Mouse (Mus musculus) bone marrow macrophage, adult 2 months (primary cell): ENCODE data around the gene Tnfsf12. TPM values are rescaled to one million over a fixed set of nuclear protein-coding genes. Genes with fewer than 3 reads are reported as not detected.

Source experiments
- H3K27ac ChIP-seq: 2 replicates; pipeline ENCODE4 v1.5.1; 2012; ENCODE audit warnings: low read depth, low read length; ENCODE audit not compliant: insufficient read depth
- H3K4me1 ChIP-seq: 2 replicates; pipeline ENCODE4 v1.6.1; 2012; ENCODE audit warnings: low read length; ENCODE audit not compliant: control insufficient read depth, insufficient read depth
- H3K4me3 ChIP-seq: 2 replicates; pipeline ENCODE4 v1.5.1; 2012; ENCODE audit warnings: mild to moderate bottlenecking, low read length, moderate library complexity; ENCODE audit not compliant: insufficient read depth
- CTCF ChIP-seq: IDR thresholded peaks from 2 replicates; pipeline ENCODE4 v1.5.1; 2012; ENCODE audit warnings: low read depth, mild to moderate bottlenecking, low read length, moderate library complexity
- POLR2A ChIP-seq: IDR thresholded peaks from 2 replicates; pipeline ENCODE4 v1.6.1; 2012; ENCODE audit warnings: mild to moderate bottlenecking, low read depth, low read length, borderline replicate concordance
- polyA plus RNA-seq: library from polyadenylated mRNA; stranded (reverse); fragments of >200 nt; gene quantifications from 2 replicates; pipeline ENCODE4 v1.2.4, GENCODE M21; 2012; ENCODE audit not compliant: missing spikeins, insufficient read depth, insufficient read length

The Tnfsf12 gene
- polyA plus RNA-seq, 1 experiment: 97.6 TPM

GRCm38 (mm10) chr11:69692196-69692811 is 3.3 kb downstream of the Tnfsf12 start:
- Histone ChIP-seq H3K4me1 (peaks cover 54% of the 10 kb centered on the region), H3K4me3 (no peak overlapping the region)

DNA sequence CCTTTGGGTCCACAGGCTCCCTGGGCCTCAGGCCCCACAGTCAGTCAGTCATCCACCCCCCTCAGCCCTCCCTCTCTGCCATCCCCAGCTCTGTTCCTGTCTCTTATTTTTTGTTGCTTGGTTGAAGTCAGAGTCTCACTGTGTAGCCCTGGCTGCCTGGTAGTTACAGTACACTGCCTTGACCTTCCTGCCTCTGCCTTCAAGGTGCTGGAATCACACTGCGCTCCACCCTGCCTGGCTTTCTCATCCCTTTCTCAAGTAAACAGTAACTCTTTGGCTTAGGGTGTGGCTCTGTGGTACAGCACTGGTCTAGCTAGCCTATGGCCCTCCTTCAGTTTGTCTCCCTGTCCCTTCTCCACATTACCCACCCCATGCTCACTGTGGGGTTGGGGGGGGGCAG is 5.8 kb downstream of the Tnfsf12 start:
- Histone ChIP-seq H3K27ac (peak overlapping the region; percentile 84), H3K4me1 (peaks cover 67% of the 10 kb centered on the region), H3K4me3 (no peak overlapping the region)
- TF ChIP-seq CTCF (no peak), POLR2A (0 out of 2 replicates have a peak, but pooled peaks have one; percentile 5)

More at GRCm38 (mm10) chr11:69692196-69692811, 3.3 kb downstream of the Tnfsf12 start:
- TF ChIP-seq CTCF (no peak), POLR2A (no peak)
- peak overlapping the region; percentile 74 for H3K27ac ChIP-seq

DNA sequence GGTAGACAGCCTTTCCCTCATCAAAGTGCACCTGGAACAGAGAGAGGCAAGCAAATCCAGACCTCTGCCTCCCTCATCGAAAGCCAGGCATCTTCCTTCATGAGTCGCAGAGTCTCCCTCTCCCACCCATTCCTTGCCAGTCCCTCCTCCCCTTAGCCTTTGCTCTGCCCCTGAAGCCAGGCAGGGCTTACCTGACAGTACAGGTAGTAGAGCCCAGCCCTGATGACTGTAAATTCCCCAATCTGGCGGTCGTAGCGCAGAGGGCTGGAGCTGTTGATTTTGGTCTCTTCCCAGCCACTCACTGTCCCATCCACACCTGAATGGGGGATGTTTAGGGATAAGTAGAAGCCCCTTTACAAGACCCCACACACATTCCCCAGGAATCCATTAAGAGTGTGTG is 8.6 kb downstream of the Tnfsf12 start:
- TF ChIP-seq CTCF (no peak), POLR2A (no peak)
- Histone ChIP-seq H3K4me3 (no peak overlapping the region), H3K4me1 (peaks cover 67% of the 10 kb centered on the region), H3K27ac (no peak overlapping the region)

GRCm38 (mm10) chr11:69686377-69686776 is 9.3 kb downstream of the Tnfsf12 start:
- Histone ChIP-seq H3K27ac (peak overlapping the region; percentile 94), H3K4me1 (peaks cover 61% of the 10 kb centered on the region), H3K4me3 (no peak overlapping the region)
- TF ChIP-seq CTCF: no peak
- TF ChIP-seq POLR2A: no peak

DNA sequence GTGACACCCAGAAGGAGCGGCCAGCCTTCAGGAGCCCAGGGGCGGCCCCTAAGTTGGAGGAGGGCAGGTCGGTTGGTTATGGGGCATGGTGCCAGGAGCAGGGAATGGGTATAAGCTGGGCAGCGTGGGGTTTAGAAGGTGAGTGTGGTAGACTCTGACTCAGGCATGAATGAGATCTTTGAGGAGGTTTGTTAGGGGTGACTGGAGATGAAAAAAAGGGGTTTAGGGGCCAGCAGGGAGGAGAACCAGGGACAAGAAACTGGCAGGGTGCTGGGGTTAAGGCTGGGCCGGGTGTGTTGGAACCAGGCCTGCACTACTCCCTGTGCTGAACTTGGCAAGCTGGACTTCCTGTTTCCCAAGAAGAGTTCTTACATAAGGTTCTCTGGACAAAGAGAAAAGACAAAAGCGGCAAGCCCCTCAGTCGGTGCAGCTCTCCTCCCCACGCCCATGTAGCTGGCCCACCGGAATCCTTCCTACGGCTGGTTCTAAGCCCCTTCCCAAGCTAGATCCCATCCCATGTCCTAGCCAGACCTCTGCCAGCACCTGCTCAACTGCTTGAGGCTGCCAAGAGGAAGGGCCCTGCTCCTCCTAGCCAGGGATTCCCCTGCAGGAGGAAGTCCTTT is 10.0 kb downstream of the Tnfsf12 start, which contains the start of gene Tnfsf13:
Gene Tnfsf13, minus strand, starts transcription at position 259 of the 623 bp plus-strand sequence.
- Histone ChIP-seq H3K27ac (peak within 1 kb of the TSS; percentile 94), H3K4me1 (peaks cover 55% of the 10 kb centered on the region), H3K4me3 (peak within 1 kb of the TSS; percentile 31)
- TF ChIP-seq POLR2A: no peak
- no peak for TF ChIP-seq CTCF

DNA sequence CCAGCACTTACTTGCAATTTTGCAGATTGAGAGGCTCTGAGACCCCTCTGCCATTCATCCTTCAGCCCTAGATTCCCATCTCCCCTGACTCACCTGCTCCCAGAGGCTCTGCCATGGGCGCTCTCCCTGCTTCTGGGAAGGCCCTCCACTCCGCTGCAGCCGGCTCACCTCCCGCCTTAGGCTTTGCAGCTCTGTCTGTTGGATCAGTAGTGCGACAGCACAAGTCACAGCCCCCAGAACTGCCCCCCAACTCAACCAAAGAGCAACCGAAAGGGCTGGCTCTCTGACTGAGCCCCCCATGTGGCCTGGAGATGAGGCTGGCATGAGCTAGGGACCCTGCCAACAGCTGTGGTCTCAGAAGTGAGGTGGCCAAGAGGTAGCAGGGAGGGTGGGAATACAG is 10.7 kb downstream of the Tnfsf12 start:
- Histone ChIP-seq H3K4me1 (peaks cover 55% of the 10 kb centered on the region), H3K4me3 (peak overlapping the region; percentile 30), H3K27ac (peak overlapping the region; percentile 94)
- TF ChIP-seq CTCF: no peak
- no peak for TF ChIP-seq POLR2A

GRCm38 (mm10) chr11:69684128-69684745 is 11.4 kb downstream of the Tnfsf12 start:
- no peak for TF ChIP-seq POLR2A
- TF ChIP-seq CTCF: no peak
- Histone ChIP-seq H3K4me3 (no peak overlapping the region), H3K4me1 (peaks cover 52% of the 10 kb centered on the region), H3K27ac (no peak overlapping the region)

DNA sequence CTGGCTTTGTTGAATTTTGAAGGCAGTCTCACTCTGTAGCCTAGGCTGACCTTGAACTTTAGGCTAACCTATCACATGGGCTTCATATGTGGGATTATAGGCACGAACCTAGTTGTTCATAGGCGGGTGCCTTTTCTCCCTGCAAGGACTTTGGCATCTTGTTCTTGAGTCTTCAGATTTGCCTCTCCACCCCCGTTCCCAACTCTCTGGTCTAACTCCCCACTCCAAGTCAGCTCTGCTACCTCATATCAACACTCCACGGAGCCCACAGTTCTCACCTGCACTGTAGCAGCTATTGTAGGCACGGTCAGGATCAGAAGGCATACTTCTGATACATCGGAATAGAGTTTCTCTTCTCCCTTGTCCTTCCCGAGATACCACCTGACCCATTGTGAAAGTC is 12.1 kb downstream of the Tnfsf12 start:
- Histone ChIP-seq H3K4me3 (no peak overlapping the region), H3K4me1 (peaks cover 52% of the 10 kb centered on the region), H3K27ac (no peak overlapping the region)
- TF ChIP-seq CTCF (no peak), POLR2A (no peak)

GRCm38 (mm10) chr11:69682840-69683533 is 12.7 kb downstream of the Tnfsf12 start:
- TF ChIP-seq CTCF (peak; percentile 72), POLR2A (no peak)
- Histone ChIP-seq H3K4me3 (no peak overlapping the region), H3K4me1 (peaks cover 54% of the 10 kb centered on the region), H3K27ac (no peak overlapping the region)

GRCm38 (mm10) chr11:69682209-69682839 is 13.3 kb downstream of the Tnfsf12 start:
- peaks cover 57% of the 10 kb centered on the region for H3K4me1 ChIP-seq

More at GRCm38 (mm10) chr11:69682209-69682839, 13.3 kb downstream of the Tnfsf12 start:
- H3K4me3 ChIP-seq: peak overlapping the region; percentile 79
- no peak for TF ChIP-seq CTCF
- peak overlapping the region; percentile 62 for H3K27ac ChIP-seq
